Mouse (Mus musculus) bone marrow, adult 2 months (tissue): ENCODE data around the gene Ank2. TPM values are rescaled to one million over a fixed set of nuclear protein-coding genes. Genes with fewer than 3 reads are reported as not detected.

Source experiments
- H3K27ac ChIP-seq: fragments of 200-500 bp; 2 replicates; pipeline ENCODE4 v1.5.1; 2012; ENCODE audit warnings: low read depth, mild to moderate bottlenecking, control low read depth, inconsistent platforms, low read length; ENCODE audit not compliant: control insufficient read depth, poor library complexity, insufficient read depth
- H3K4me1 ChIP-seq: fragments of 200-500 bp; 2 replicates; pipeline ENCODE4 v1.6.1; 2011; ENCODE audit warnings: low read length; ENCODE audit not compliant: control insufficient read depth, insufficient read depth
- H3K4me3 ChIP-seq: fragments of 200-500 bp; replicated peaks from 2 replicates; pipeline ENCODE3; 2011; ENCODE audit warnings: mild to moderate bottlenecking, low read depth, low read length, control low read depth; ENCODE audit not compliant: control insufficient read depth
- CTCF ChIP-seq: fragments of 200-500 bp; IDR thresholded peaks from 2 replicates; pipeline ENCODE4 v1.5.1; 2011; ENCODE audit warnings: low read length, control low read depth; ENCODE audit not compliant: control insufficient read depth, insufficient read depth
- POLR2A ChIP-seq: fragments of 200-500 bp; IDR thresholded peaks from 2 replicates; pipeline ENCODE4 v1.6.1; 2011; ENCODE audit warnings: low read depth, mild to moderate bottlenecking, control low read depth, low read length, borderline replicate concordance; ENCODE audit not compliant: control insufficient read depth
- WGBS: fragments of 180-500 bp; shearing (Covaris S2); methylation state at CpG from one replicate; pipeline ENCODE4 v1.1.7; 2018; 5-methylcytosine and 5-hydroxymethylcytosine counted together
- polyA plus RNA-seq: library from polyadenylated mRNA; stranded (reverse); fragments of >200 nt; gene quantifications from 2 replicates; pipeline ENCODE4 v1.2.4, GENCODE M21; 2011; ENCODE audit warnings: low replicate concordance; ENCODE audit not compliant: missing spikeins, insufficient read depth, insufficient read length

The Ank2 gene
- polyA plus RNA-seq, 1 experiment: 5.5 TPM

GRCm38 (mm10) chr3:126997391-126998007, 501.7 kb downstream of the Ank2 start:
- H3K4me1 ChIP-seq: no peaks in the 10 kb centered on the region
- WGBS: 16% methylated on average over 17 of the region's 17 CpGs
- TF ChIP-seq POLR2A: no peak
- TF ChIP-seq CTCF: no peak
- no peak overlapping the region for H3K27ac ChIP-seq
- H3K4me3 ChIP-seq: no peak overlapping the region

- no peak overlapping the region for H3K27ac ChIP-seq
- TF ChIP-seq CTCF (no peak), POLR2A (no peak)
- no peak overlapping the region for H3K4me3 ChIP-seq
- no peaks in the 10 kb centered on the region for H3K4me1 ChIP-seq
- 84% methylated on average over 8 of the region's 8 CpGs for WGBS
Measured at GRCm38 (mm10) chr3:126996721-126997120, 502.4 kb downstream of the Ank2 start.

GRCm38 (mm10) chr3:126995970-126996369, 503.2 kb downstream of the Ank2 start:
- WGBS: 74% methylated on average over 4 of the region's 4 CpGs
- H3K27ac ChIP-seq: no peak overlapping the region
- TF ChIP-seq CTCF (no peak), POLR2A (no peak)
- H3K4me1 ChIP-seq: no peaks in the 10 kb centered on the region
- H3K4me3 ChIP-seq: no peak overlapping the region

GRCm38 (mm10) chr3:126994149-126994548, 505.0 kb downstream of the Ank2 start:
- TF ChIP-seq CTCF (no peak), POLR2A (no peak)
- Histone ChIP-seq H3K4me3 (no peak overlapping the region), H3K27ac (no peak overlapping the region), H3K4me1 (no peaks in the 10 kb centered on the region)
- WGBS: 85% methylated on average over 7 of the region's 7 CpGs

GRCm38 (mm10) chr3:126989936-126990335, 509.2 kb downstream of the Ank2 start:
- Histone ChIP-seq H3K4me1 (no peaks in the 10 kb centered on the region), H3K27ac (no peak overlapping the region), H3K4me3 (no peak overlapping the region)
- no peak for TF ChIP-seq POLR2A
- TF ChIP-seq CTCF: no peak
- 78% methylated on average over 3 of the region's 3 CpGs for WGBS

GRCm38 (mm10) chr3:126986687-126987086, 512.5 kb downstream of the Ank2 start:
- Histone ChIP-seq H3K4me1 (no peaks in the 10 kb centered on the region), H3K4me3 (no peak overlapping the region), H3K27ac (no peak overlapping the region)
- WGBS: 65% methylated on average over 3 of the region's 3 CpGs
- TF ChIP-seq CTCF (no peak), POLR2A (no peak)

GRCm38 (mm10) chr3:126982814-126983213, 516.3 kb downstream of the Ank2 start:
- no peak overlapping the region for H3K4me3 ChIP-seq
- H3K27ac ChIP-seq: no peak overlapping the region
- WGBS: 82% methylated on average over 5 of the region's 5 CpGs
- TF ChIP-seq CTCF (no peak), POLR2A (no peak)
- H3K4me1 ChIP-seq: no peaks in the 10 kb centered on the region

- H3K4me3 ChIP-seq: no peak overlapping the region
- no peaks in the 10 kb centered on the region for H3K4me1 ChIP-seq
- no peak for TF ChIP-seq CTCF
- no peak for TF ChIP-seq POLR2A
- 71% methylated on average over 3 of the region's 3 CpGs for WGBS
- no peak overlapping the region for H3K27ac ChIP-seq
Measured at GRCm38 (mm10) chr3:126981163-126981562, 518.0 kb downstream of the Ank2 start.

- WGBS: 83% methylated on average over 3 of the region's 3 CpGs
- no peak overlapping the region for H3K27ac ChIP-seq
Measured at GRCm38 (mm10) chr3:126979635-126980034, 519.5 kb downstream of the Ank2 start.

More at GRCm38 (mm10) chr3:126979635-126980034, 519.5 kb downstream of the Ank2 start:
- H3K4me1 ChIP-seq: no peaks in the 10 kb centered on the region
- no peak overlapping the region for H3K4me3 ChIP-seq
- no peak for TF ChIP-seq CTCF
- TF ChIP-seq POLR2A: no peak
